In the genomic region with DNA sequence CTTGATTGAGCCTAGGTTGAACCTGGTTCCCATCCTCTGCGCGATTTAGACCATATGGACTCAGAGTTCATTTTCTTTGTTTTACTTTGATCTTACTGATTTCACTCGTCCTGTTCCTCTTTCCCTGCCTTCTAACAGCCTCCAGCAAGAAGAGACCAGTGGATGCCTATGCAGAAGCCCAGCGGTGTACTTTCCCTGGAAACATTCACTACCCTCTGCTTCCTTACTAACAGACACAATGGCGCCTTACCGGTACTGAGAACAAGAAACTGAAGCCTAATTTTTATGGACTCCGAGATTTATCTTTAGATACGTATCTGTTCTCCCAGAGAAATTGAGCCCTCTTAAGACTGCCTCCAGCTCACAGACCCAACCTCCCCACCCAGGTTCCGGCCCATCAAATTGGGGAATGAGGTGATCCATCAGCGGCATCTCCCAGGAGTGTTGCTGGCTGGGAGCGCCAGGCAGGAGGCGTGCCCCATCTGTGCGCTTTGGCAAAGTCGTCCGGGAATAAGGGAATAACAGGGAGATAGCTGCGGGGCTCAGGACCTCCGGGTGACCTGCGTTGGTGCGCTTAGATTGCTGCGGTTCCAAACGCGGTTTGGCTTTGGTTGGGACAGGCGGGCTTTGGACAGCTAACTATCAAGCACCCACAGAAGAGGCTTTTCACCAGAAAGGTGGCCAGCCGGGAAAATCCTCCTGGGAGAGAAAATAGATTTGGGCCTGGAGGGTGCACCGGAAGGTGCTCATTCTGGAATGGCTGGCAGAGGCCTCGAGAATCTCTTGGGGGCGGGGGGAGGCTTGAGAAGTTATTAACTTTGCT, we compare ENCODE assay signal across 8 mouse cellular contexts. TPM values are rescaled to one million over a fixed set of nuclear protein-coding genes. Genes with fewer than 3 reads are reported as not detected.
DNase-seq lines count a peak whose midpoint lies in the region; ATAC-seq and TF ChIP-seq lines count a peak whose summit lies in the region.

No protein-coding gene starts in this region.

- no peak for TF ChIP-seq CTCF in forebrain, postnatal 0 days (IDR thresholded peaks at IDR 0.05; ENCODE audit: low read depth)

- peak overlapping the region; percentile 28 for H3K9ac ChIP-seq in forebrain, postnatal 0 days
- H3K9ac ChIP-seq in midbrain, embryonic 12.5 days (replicated peaks) = peak overlapping the region; percentile 39; the same call in 1 of the 2 replicates

- H3K27ac ChIP-seq in forebrain, postnatal 0 days (ENCODE audit: low read depth, low read length) = no peak overlapping the region
- H3K27ac ChIP-seq in midbrain, embryonic 12.5 days (replicated peaks) = no peak overlapping the region

- WGBS in forebrain, postnatal 0 days = 18% methylated on average over 27 of the region's 27 CpGs
- 17% methylated on average over 27 of the region's 27 CpGs for WGBS in midbrain, embryonic 12.5 days

- no peaks in the 10 kb centered on the region for H3K27me3 ChIP-seq in forebrain, postnatal 0 days (ENCODE audit: insufficient read depth, low read length)
- H3K27me3 ChIP-seq in midbrain, embryonic 12.5 days = peaks cover 13% of the 10 kb centered on the region

- peak overlapping the region; percentile 59 for H3K4me2 ChIP-seq in forebrain, postnatal 0 days (ENCODE audit: low read depth)
- H3K4me2 ChIP-seq in midbrain, embryonic 12.5 days (replicated peaks) = peak overlapping the region; percentile 52

- H3K36me3 ChIP-seq in forebrain, postnatal 0 days (ENCODE audit: insufficient read depth) = no peaks in the 10 kb centered on the region
- no peaks in the 10 kb centered on the region for H3K36me3 ChIP-seq in midbrain, embryonic 12.5 days

- H3K4me3 ChIP-seq in forebrain, postnatal 0 days (ENCODE audit: low read depth, low read length) = peak overlapping the region; percentile 20
- H3K4me3 ChIP-seq in midbrain, embryonic 12.5 days = peak overlapping the region; percentile 30

- 0 out of 2 replicates have a peak, but pooled peaks cover 8% of the 10 kb centered on the region for H3K4me1 ChIP-seq in forebrain, postnatal 0 days (ENCODE audit: insufficient read depth)
- peaks cover 14% of the 10 kb centered on the region for H3K4me1 ChIP-seq in midbrain, embryonic 12.5 days

- no peaks in the 10 kb centered on the region for H3K9me3 ChIP-seq in forebrain, postnatal 0 days (ENCODE audit: low read length)
- H3K9me3 ChIP-seq in midbrain, embryonic 12.5 days = no peaks in the 10 kb centered on the region

- DNase-seq in kidney, postnatal 4 days = peak; percentile 34 to 43
- no peak for DNase-seq in kidney, adult 18-20 months
- peak; percentile 64 to 72 for DNase-seq in cerebellum, postnatal 10 days
- DNase-seq in forebrain, postnatal 0 days = peak; percentile 54
- no peak for DNase-seq in ovary, postnatal 14 days (ENCODE audit: low spot score)
- no peak for DNase-seq in thymus, postnatal 36 days
- DNase-seq in gastrocnemius, postnatal 4 days (ENCODE audit: low spot score in 2 of 2) = no peak

- ATAC-seq in forebrain, postnatal 0 days = peak; percentile 43
- peak; percentile 61 for ATAC-seq in midbrain, embryonic 12.5 days (ENCODE audit: low FRiP score, low read depth)

RNA-seq across cellular contexts. Expression of a gene that starts 1.0 kb away (rescaled TPM):
- total RNA-seq in forebrain, postnatal 0 days (2014; rRNA removed) = 1.5 and 2.6 TPM in 2 replicates
- polyA plus RNA-seq in forebrain, postnatal 0 days (2015; fragmentation: Nextera tagmentation; extraction: Ambion mirVana) = 4.6 and 5.3 TPM in 2 replicates
- polyA plus RNA-seq in midbrain, embryonic 12.5 days (2016; fragmentation: Nextera tagmentation; extraction: Ambion mirVana) = 4.5 and 4.6 TPM in 2 replicates
- total RNA-seq in gastrocnemius, postnatal 4 days (2021) = not detected

Comparison
In these comparisons a context has a peak if more than half of its experiments do, and no peak if none do; other contexts are left out.
1. DNase-seq: peak in kidney, postnatal 4 days (2 of 2), cerebellum, postnatal 10 days (2 of 2) and forebrain, postnatal 0 days (single experiment); none in kidney, adult 18-20 months (single experiment), ovary, postnatal 14 days (single experiment), thymus, postnatal 36 days (0 of 2) and gastrocnemius, postnatal 4 days (0 of 2).